Mouse (Mus musculus) liver, postnatal 0 days (tissue): ENCODE results near the gene Fam81b. TPM values are rescaled to one million over a fixed set of nuclear protein-coding genes. Genes with fewer than 3 reads are reported as not detected.

Experiments used
- ATAC-seq: fragments of 200-750 bp; cut with Nextera tagmentation; 2 replicates; pipeline ENCODE4 v1.8.0; 2017; ENCODE audit warnings: mild to moderate bottlenecking, moderate library complexity
- DNase-seq: peaks from one replicate; pipeline ENCODE4 v3.0.0-alpha.2; 2016
- H3K27ac ChIP-seq: fragments of 300-500 bp; sonication (generic); 2 replicates; pipeline ENCODE4 v1.5.1; 2014; ENCODE audit warnings: antibody characterized with exemption, moderate library complexity, mild to moderate bottlenecking, low read depth
- H3K27me3 ChIP-seq: fragments of 300-500 bp; sonication (generic); 2 replicates; pipeline ENCODE4 v1.6.1; 2014; ENCODE audit warnings: low read length, control low read depth, mixed read lengths; ENCODE audit not compliant: insufficient read depth
- H3K36me3 ChIP-seq: fragments of 300-500 bp; sonication (generic); replicated peaks from 2 replicates; pipeline ENCODE4 v1.6.1; 2014; ENCODE audit warnings: mild to moderate bottlenecking, control low read depth, low read length, moderate library complexity, mixed read lengths; ENCODE audit not compliant: insufficient read depth
- H3K4me1 ChIP-seq: fragments of 300-500 bp; sonication (generic); 2 replicates; pipeline ENCODE4 v1.6.1; 2014; ENCODE audit warnings: antibody characterized with exemption, mild to moderate bottlenecking, control low read depth; ENCODE audit not compliant: insufficient read depth
- H3K4me2 ChIP-seq: fragments of 300-500 bp; sonication (generic); 2 replicates; pipeline ENCODE4 v1.6.1; 2014; ENCODE audit warnings: low read depth, mild to moderate bottlenecking, low read length, moderate library complexity, mixed read lengths
- H3K4me3 ChIP-seq: fragments of 300-500 bp; sonication (generic); 2 replicates; pipeline ENCODE4 v1.5.1; 2014; ENCODE audit warnings: low read depth, low read length
- H3K9ac ChIP-seq: fragments of 300-500 bp; sonication (generic); replicated peaks from 2 replicates; pipeline ENCODE4 v1.6.1; 2014; ENCODE audit warnings: mild to moderate bottlenecking, moderate library complexity
- H3K9me3 ChIP-seq: fragments of 300-500 bp; sonication (generic); 2 replicates; pipeline ENCODE4 v1.6.1; 2016; ENCODE audit warnings: mild to moderate bottlenecking, control low read depth, low read length, mixed read lengths
- CTCF ChIP-seq: sonication (generic); IDR thresholded peaks from 2 replicates; pipeline ENCODE4 v1.5.1; 2016; ENCODE audit warnings: antibody characterized with exemption, low read depth
- EP300 ChIP-seq: IDR thresholded peaks from 2 replicates; pipeline ENCODE4 v1.6.1; 2016; ENCODE audit warnings: antibody characterized with exemption, low read depth, mild to moderate bottlenecking
- WGBS: fragments of 180-500 bp; shearing (Covaris S2); extraction: QIAGEN DNeasy Blood & Tissue Kit; methylation state at CpG from one replicate; pipeline ENCODE4 v1.1.7; 2014; ENCODE audit not compliant: insufficient replicate concordance; 5-methylcytosine and 5-hydroxymethylcytosine counted together
- microRNA-seq: library from miRNA; unstranded; fragments of <30 nt; microRNA quantifications from one replicate; pipeline ENCODE4, GENCODE M21; 2016
- polyA plus RNA-seq: library from polyadenylated mRNA; unstranded; fragments of >200 nt; fragmentation: Nextera tagmentation; extraction: Ambion mirVana; gene quantifications from 2 replicates; pipeline ENCODE4 v1.2.1, GENCODE M21; 2015

The Fam81b gene
- polyA plus RNA-seq, 1 experiment from 2014 or later = not detected

DNA sequence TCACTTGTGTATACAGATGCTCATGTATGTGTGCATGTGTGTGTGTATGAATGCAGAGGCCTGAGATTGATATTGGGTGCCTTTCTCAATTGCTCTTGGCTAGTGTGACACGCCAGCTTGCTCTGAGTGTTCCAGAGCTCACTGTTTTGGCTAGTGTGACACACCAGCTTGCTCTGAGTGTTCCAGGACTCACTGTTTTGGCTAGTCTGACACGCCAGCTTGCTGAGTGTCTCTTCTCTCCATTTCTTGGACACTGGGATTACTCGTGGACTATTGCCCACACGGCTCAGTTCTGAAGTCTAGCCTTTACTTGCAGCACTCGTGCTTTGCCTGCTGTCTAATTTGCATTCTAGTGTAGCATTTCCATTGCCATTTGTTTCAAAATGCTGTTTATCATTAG lies 126.2 kb downstream of the Fam81b start:
- no peak for TF ChIP-seq CTCF
- TF ChIP-seq EP300 = no peak
- Histone ChIP-seq H3K36me3 (peaks cover 9% of the 10 kb centered on the region), H3K9me3 (no peaks in the 10 kb centered on the region), H3K4me2 (no peak overlapping the region), H3K4me1 (no peaks in the 10 kb centered on the region), H3K4me3 (no peak overlapping the region), H3K27ac (no peak overlapping the region), H3K27me3 (no peaks in the 10 kb centered on the region), H3K9ac (no peak overlapping the region)
- DNase-seq (no peak), ATAC-seq (no peak)
- WGBS = 83% methylated on average over 5 of the region's 5 CpGs

DNA sequence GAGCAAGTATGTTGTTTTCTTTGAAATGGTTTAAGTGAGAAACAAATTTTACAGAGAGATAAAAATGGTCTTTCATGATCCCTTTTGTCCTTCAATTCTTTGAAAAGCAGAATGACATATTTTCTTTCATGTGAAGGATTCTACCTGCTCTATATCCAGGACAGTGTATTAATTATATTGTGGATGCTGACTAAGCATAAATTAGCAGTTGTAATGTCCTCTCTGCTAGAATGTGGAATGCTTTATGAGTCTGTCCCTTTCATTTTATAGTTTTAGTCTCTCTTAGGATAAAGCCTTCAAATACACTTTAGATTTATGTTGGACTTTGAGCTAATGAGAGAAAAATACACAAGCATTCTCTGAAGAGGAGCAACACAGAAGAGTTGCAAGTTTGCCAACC lies 130.6 kb downstream of the Fam81b start:
- Histone ChIP-seq H3K9ac (no peak overlapping the region), H3K27ac (no peak overlapping the region), H3K4me3 (no peak overlapping the region), H3K9me3 (no peaks in the 10 kb centered on the region), H3K36me3 (peaks cover 9% of the 10 kb centered on the region), H3K27me3 (no peaks in the 10 kb centered on the region), H3K4me1 (no peaks in the 10 kb centered on the region), H3K4me2 (no peak overlapping the region)
- no peak for ATAC-seq
- DNase-seq = no peak
- TF ChIP-seq CTCF = no peak
- no peak for TF ChIP-seq EP300

DNA sequence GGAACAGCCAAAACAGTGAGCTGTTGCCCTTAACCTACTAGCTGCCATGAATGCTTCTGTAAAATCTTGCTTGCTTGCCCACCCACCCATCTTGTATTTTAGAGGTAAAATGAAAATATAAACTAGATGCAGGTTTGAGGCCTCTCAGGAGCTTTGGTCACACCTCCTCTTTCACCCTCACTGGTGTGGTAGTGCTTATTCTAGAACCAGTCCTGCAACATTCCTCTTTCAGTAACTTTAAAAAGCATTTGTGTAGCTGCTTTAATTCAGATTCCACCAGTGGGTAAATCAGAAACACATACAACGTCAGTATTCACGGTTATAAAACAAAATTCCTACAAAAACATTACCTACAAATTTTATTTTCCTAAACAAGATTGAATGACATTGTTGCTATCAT lies 144.3 kb downstream of the Fam81b start:
- DNase-seq = no peak
- Histone ChIP-seq H3K27ac (no peak overlapping the region), H3K36me3 (peaks cover 29% of the 10 kb centered on the region), H3K4me3 (no peak overlapping the region), H3K9ac (no peak overlapping the region), H3K4me2 (no peak overlapping the region), H3K27me3 (no peaks in the 10 kb centered on the region), H3K9me3 (no peaks in the 10 kb centered on the region), H3K4me1 (no peaks in the 10 kb centered on the region)
- ATAC-seq = no peak
- WGBS = 78% methylated on average over 2 of the region's 2 CpGs
- TF ChIP-seq EP300 (no peak), CTCF (no peak)

DNA sequence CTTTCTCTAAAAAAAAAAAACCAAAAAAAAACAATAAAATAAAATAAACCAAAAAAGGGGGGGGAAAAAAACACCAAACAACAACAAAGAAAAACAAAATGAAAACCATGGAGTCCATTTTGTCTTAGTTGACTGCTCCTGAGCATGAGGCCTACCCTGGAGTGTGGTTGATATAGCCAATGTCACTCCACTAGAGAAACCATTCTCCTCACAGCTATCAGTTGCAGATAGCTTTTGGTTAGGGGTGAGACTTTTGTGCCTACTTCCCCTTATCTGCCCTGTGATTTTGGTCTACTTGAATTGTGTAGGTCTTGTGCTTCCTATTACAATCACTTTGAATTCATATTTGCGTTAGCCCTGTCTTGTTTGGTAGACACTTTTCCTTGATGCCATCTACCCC lies 147.4 kb downstream of the Fam81b start:
- H3K27ac ChIP-seq = no peak overlapping the region
- WGBS = 88% methylated on average over 1 of the region's 1 CpGs
- DNase-seq (no peak), ATAC-seq (no peak)
- H3K9me3 ChIP-seq = no peaks in the 10 kb centered on the region
- no peaks in the 10 kb centered on the region for H3K27me3 ChIP-seq
- H3K4me1 ChIP-seq = no peaks in the 10 kb centered on the region
- H3K9ac ChIP-seq = no peak overlapping the region
- no peak overlapping the region for H3K4me2 ChIP-seq
- no peak overlapping the region for H3K4me3 ChIP-seq
- no peak for TF ChIP-seq EP300
- no peak for TF ChIP-seq CTCF
- peaks cover 40% of the 10 kb centered on the region for H3K36me3 ChIP-seq

GRCm38 (mm10) chr13:76157099-76157498 lies 147.8 kb downstream of the Fam81b start:
- no peak for TF ChIP-seq EP300
- TF ChIP-seq CTCF = no peak
- no peak overlapping the region for H3K4me3 ChIP-seq
- no peaks in the 10 kb centered on the region for H3K9me3 ChIP-seq
- no peaks in the 10 kb centered on the region for H3K4me1 ChIP-seq
- DNase-seq = no peak
- 77% methylated on average over 3 of the region's 3 CpGs for WGBS
- H3K27me3 ChIP-seq = no peaks in the 10 kb centered on the region
- no peak overlapping the region for H3K9ac ChIP-seq
- H3K4me2 ChIP-seq = no peak overlapping the region
- ATAC-seq = no peak
- H3K27ac ChIP-seq = no peak overlapping the region
- H3K36me3 ChIP-seq = peaks cover 40% of the 10 kb centered on the region

Small RNA genes lying within 50 kb of the gene (microRNA-seq; reads per million reads assigned to microRNA genes)
- gene Gm24025 = not detected

Other genes with a start within 250 kb of the Fam81b start
- gene Gpr150, start 248.1 kb downstream of the Fam81b start, polyA plus RNA-seq = 0.18 and 0.47 TPM in 2 replicates
- gene Arsk, start 206.4 kb downstream of the Fam81b start, polyA plus RNA-seq = 3.2 and 4.4 TPM in 2 replicates
- gene Ttc37, start 206.3 kb downstream of the Fam81b start, polyA plus RNA-seq = 3.4 and 3.5 TPM in 2 replicates
- gene Mctp1, start 79.5 kb upstream of the Fam81b start, polyA plus RNA-seq = 2.3 and 2.6 TPM in 2 replicates